Mouse (Mus musculus) limb, embryonic 12.5 days (tissue): ENCODE data around the gene Prkcg. TPM values are rescaled to one million over a fixed set of nuclear protein-coding genes. Genes with fewer than 3 reads are reported as not detected.
"Not testable (repeated sequence)": the region's sequence is repeated elsewhere in the genome, so short reads cannot be mapped to it uniquely, and the experiment has no call there.

Experiments
- ATAC-seq: fragments of 200-750 bp; cut with Nextera tagmentation; 2 replicates; pipeline ENCODE4 v1.8.0; 2017; ENCODE audit warnings: low read depth, moderate TSS enrichment; ENCODE audit not compliant: insufficient number of reproducible peaks, insufficient read depth, low FRiP score, low TSS enrichment
- H3K27ac ChIP-seq: fragments of 300-500 bp; sonication (generic); 2 replicates; pipeline ENCODE4 v1.5.1; 2016; ENCODE audit warnings: mild to moderate bottlenecking, moderate library complexity
- H3K27me3 ChIP-seq: fragments of 300-500 bp; sonication (generic); 2 replicates; pipeline ENCODE4 v1.6.1; 2016; ENCODE audit warnings: mild to moderate bottlenecking, moderate library complexity
- H3K36me3 ChIP-seq: fragments of 300-500 bp; sonication (generic); 2 replicates; pipeline ENCODE4 v1.6.1; 2016; ENCODE audit warnings: mild to moderate bottlenecking, moderate library complexity
- H3K4me1 ChIP-seq: fragments of 300-500 bp; sonication (generic); replicated peaks from 2 replicates; pipeline ENCODE4 v1.6.1; 2016
- H3K4me2 ChIP-seq: fragments of 300-500 bp; sonication (generic); 2 replicates; pipeline ENCODE4 v1.6.1; 2016; ENCODE audit warnings: mild to moderate bottlenecking, moderate library complexity
- H3K4me3 ChIP-seq: fragments of 300-500 bp; sonication (generic); replicated peaks from 2 replicates; pipeline ENCODE4 v1.5.1; 2016; ENCODE audit warnings: mild to moderate bottlenecking
- H3K9ac ChIP-seq: fragments of 300-500 bp; sonication (generic); replicated peaks from 2 replicates; pipeline ENCODE4 v1.6.1; 2016; ENCODE audit warnings: mild to moderate bottlenecking, moderate library complexity
- H3K9me3 ChIP-seq: fragments of 300-500 bp; sonication (generic); 2 replicates; pipeline ENCODE4 v1.6.1; 2016; ENCODE audit warnings: mild to moderate bottlenecking, moderate library complexity
- WGBS: fragments of 180-500 bp; shearing (Covaris S2); methylation state at CpG from one replicate; pipeline ENCODE4 v1.1.7; 2016; 5-methylcytosine and 5-hydroxymethylcytosine counted together
- polyA plus RNA-seq: library from polyadenylated mRNA; unstranded; fragments of >200 nt; fragmentation: Nextera tagmentation; extraction: Ambion mirVana; gene quantifications from 2 replicates; pipeline ENCODE4 v1.2.1, GENCODE M21; 2016

Prkcg gene
- polyA plus RNA-seq, 1 experiment from 2014 or later, result not detected

GRCm38 (mm10) chr7:3291764-3292163 is 2.8 kb downstream of the Prkcg start:
- no peak overlapping the region for H3K9ac ChIP-seq
- peaks cover 21% of the 10 kb centered on the region for H3K36me3 ChIP-seq
- H3K4me1 ChIP-seq, result peaks cover 39% of the 10 kb centered on the region
- H3K27me3 ChIP-seq, result no peaks in the 10 kb centered on the region
- H3K4me3 ChIP-seq, result peak overlapping the region; percentile 43
- H3K27ac ChIP-seq, result peak overlapping the region; percentile 29; the same call in 1 of the 2 replicates
- peak overlapping the region; percentile 66 for H3K4me2 ChIP-seq
- ATAC-seq, result no peak
- no peaks in the 10 kb centered on the region for H3K9me3 ChIP-seq
- 62% methylated on average over 3 of the region's 3 CpGs for WGBS

GRCm38 (mm10) chr7:3292271-3292670 is 3.3 kb downstream of the Prkcg start:
- Histone ChIP-seq H3K4me1 (peaks cover 39% of the 10 kb centered on the region), H3K4me2 (peak overlapping the region; percentile 66), H3K4me3 (peak overlapping the region; percentile 43), H3K36me3 (peaks cover 26% of the 10 kb centered on the region), H3K27ac (peak overlapping the region; percentile 80; the same call in 1 of the 2 replicates)
- not testable (repeated sequence) for H3K9me3 ChIP-seq, H3K9ac ChIP-seq, ATAC-seq, H3K27me3 ChIP-seq
- 64% methylated on average over 12 of the region's 12 CpGs for WGBS

GRCm38 (mm10) chr7:3292791-3293190 is 3.8 kb downstream of the Prkcg start:
- Histone ChIP-seq H3K4me2 (peak overlapping the region; percentile 66), H3K4me3 (peak overlapping the region; percentile 43), H3K27ac (peak overlapping the region; percentile 80), H3K27me3 (no peaks in the 10 kb centered on the region), H3K9ac (peak overlapping the region; percentile 63), H3K36me3 (peaks cover 31% of the 10 kb centered on the region), H3K4me1 (peaks cover 39% of the 10 kb centered on the region), H3K9me3 (no peaks in the 10 kb centered on the region)
- 2% methylated on average over 14 of the region's 14 CpGs for WGBS
- ATAC-seq, result peak; percentile 39

GRCm38 (mm10) chr7:3294794-3295193 is 5.8 kb downstream of the Prkcg start:
- WGBS, result 88% methylated on average over 1 of the region's 1 CpGs
- no peak for ATAC-seq
- Histone ChIP-seq H3K4me3 (no peak overlapping the region), H3K27ac (no peak overlapping the region), H3K4me2 (no peak overlapping the region), H3K9me3 (no peaks in the 10 kb centered on the region), H3K27me3 (peaks cover 4% of the 10 kb centered on the region; the same call in 1 of the 2 replicates), H3K9ac (no peak overlapping the region), H3K36me3 (peaks cover 49% of the 10 kb centered on the region), H3K4me1 (peaks cover 30% of the 10 kb centered on the region)

- ATAC-seq, result no peak
- H3K36me3 ChIP-seq, result peaks cover 53% of the 10 kb centered on the region
- peaks cover 27% of the 10 kb centered on the region; the same call in 1 of the 2 replicates for H3K4me1 ChIP-seq
- no peak overlapping the region for H3K27ac ChIP-seq
- WGBS, result 91% methylated on average over 5 of the region's 5 CpGs
- no peaks in the 10 kb centered on the region for H3K9me3 ChIP-seq
- no peak overlapping the region for H3K4me3 ChIP-seq
- no peak overlapping the region for H3K9ac ChIP-seq
- no peak overlapping the region for H3K4me2 ChIP-seq
- H3K27me3 ChIP-seq, result peaks cover 11% of the 10 kb centered on the region
Measured at GRCm38 (mm10) chr7:3295321-3296110, 6.5 kb downstream of the Prkcg start.

GRCm38 (mm10) chr7:3296711-3297110 is 7.7 kb downstream of the Prkcg start:
- H3K4me2 ChIP-seq, result no peak overlapping the region
- 95% methylated on average over 16 of the region's 16 CpGs for WGBS
- ATAC-seq, result no peak
- peaks cover 23% of the 10 kb centered on the region for H3K27me3 ChIP-seq
- H3K9ac ChIP-seq, result no peak overlapping the region
- no peak overlapping the region for H3K4me3 ChIP-seq
- H3K9me3 ChIP-seq, result no peaks in the 10 kb centered on the region
- peaks cover 53% of the 10 kb centered on the region for H3K36me3 ChIP-seq
- H3K27ac ChIP-seq, result no peak overlapping the region
- peaks cover 15% of the 10 kb centered on the region; the same call in 1 of the 2 replicates for H3K4me1 ChIP-seq

GRCm38 (mm10) chr7:3299941-3300617 is 11.1 kb downstream of the Prkcg start:
- Histone ChIP-seq H3K36me3 (peaks cover 40% of the 10 kb centered on the region), H3K4me1 (peaks cover 29% of the 10 kb centered on the region), H3K27ac (no peak overlapping the region), H3K4me3 (no peak overlapping the region), H3K9me3 (no peaks in the 10 kb centered on the region), H3K9ac (no peak overlapping the region), H3K4me2 (no peak overlapping the region), H3K27me3 (peaks cover 57% of the 10 kb centered on the region)
- WGBS, result 59% methylated on average over 7 of the region's 7 CpGs
- no peak for ATAC-seq

GRCm38 (mm10) chr7:3300891-3301627 is 12.1 kb downstream of the Prkcg start:
- H3K4me1 ChIP-seq, result peaks cover 29% of the 10 kb centered on the region
- H3K27ac ChIP-seq, result no peak overlapping the region
- no peak for ATAC-seq
- no peaks in the 10 kb centered on the region for H3K9me3 ChIP-seq
- H3K4me2 ChIP-seq, result no peak overlapping the region
- no peak overlapping the region for H3K4me3 ChIP-seq
- WGBS, result 64% methylated on average over 8 of the region's 8 CpGs
- H3K27me3 ChIP-seq, result peaks cover 66% of the 10 kb centered on the region
- peaks cover 35% of the 10 kb centered on the region for H3K36me3 ChIP-seq
- H3K9ac ChIP-seq, result no peak overlapping the region

- ATAC-seq, result no peak
- Histone ChIP-seq H3K36me3 (peaks cover 30% of the 10 kb centered on the region), H3K4me1 (peaks cover 29% of the 10 kb centered on the region), H3K4me2 (peak overlapping the region; percentile 63), H3K9ac (0 out of 2 replicates have a peak overlapping the region, but pooled peaks have one; percentile 5), H3K9me3 (no peaks in the 10 kb centered on the region), H3K27me3 (peaks cover 71% of the 10 kb centered on the region), H3K27ac (no peak overlapping the region), H3K4me3 (peak overlapping the region; percentile 36)
- 6% methylated on average over 33 of the region's 33 CpGs for WGBS
Measured at GRCm38 (mm10) chr7:3301628-3302555, 12.9 kb downstream of the Prkcg start.

- WGBS, result 2% methylated on average over 16 of the region's 16 CpGs
- Histone ChIP-seq H3K9ac (no peak overlapping the region), H3K4me3 (peak overlapping the region; percentile 36), H3K27me3 (peaks cover 71% of the 10 kb centered on the region), H3K4me1 (peaks cover 29% of the 10 kb centered on the region), H3K27ac (no peak overlapping the region), H3K9me3 (no peaks in the 10 kb centered on the region), H3K36me3 (peaks cover 22% of the 10 kb centered on the region; the same call in 1 of the 2 replicates), H3K4me2 (peak overlapping the region; percentile 63)
- no peak for ATAC-seq
Measured at GRCm38 (mm10) chr7:3302556-3303275, 13.7 kb downstream of the Prkcg start.
